Mouse (Mus musculus) thymus, adult 2 months (tissue): Measurements from ENCODE around the gene Ctnna3. TPM values are rescaled to one million over a fixed set of nuclear protein-coding genes. Genes with fewer than 3 reads are reported as not detected.

Experiments used
- DNase-seq: peaks from one replicate; pipeline ENCODE4 v3.0.0; 2021
- H3K27ac ChIP-seq: fragments of 200-500 bp; 2 replicates; pipeline ENCODE4 v1.5.1; 2012; ENCODE audit warnings: low read length, control low read depth; ENCODE audit not compliant: control insufficient read depth, insufficient read depth
- H3K27me3 ChIP-seq: fragments of 200-500 bp; 2 replicates; pipeline ENCODE4 v1.6.1; 2012; ENCODE audit warnings: mild to moderate bottlenecking, low read length, moderate library complexity, mixed read lengths; ENCODE audit not compliant: control insufficient read depth, insufficient read depth
- H3K36me3 ChIP-seq: fragments of 200-500 bp; 2 replicates; pipeline ENCODE4 v1.6.1; 2012; ENCODE audit warnings: mild to moderate bottlenecking, low read length, moderate library complexity; ENCODE audit not compliant: control insufficient read depth, insufficient read depth
- H3K4me1 ChIP-seq: fragments of 200-500 bp; replicated peaks from 2 replicates; pipeline ENCODE4 v1.6.1; 2012; ENCODE audit warnings: low read length; ENCODE audit not compliant: control insufficient read depth, insufficient read depth
- H3K4me3 ChIP-seq: fragments of 200-500 bp; 2 replicates; pipeline ENCODE4 v1.5.1; 2012; ENCODE audit warnings: mild to moderate bottlenecking, low read length, control low read depth, moderate library complexity; ENCODE audit not compliant: control insufficient read depth, insufficient read depth
- CTCF ChIP-seq: fragments of 200-500 bp; IDR thresholded peaks from 2 replicates; pipeline ENCODE4 v1.5.1; 2012; ENCODE audit warnings: mild to moderate bottlenecking, control low read depth, low read length, moderate library complexity, borderline replicate concordance; ENCODE audit not compliant: control insufficient read depth, poor library complexity, insufficient read depth; ENCODE audit errors: extremely low read depth
- POLR2A ChIP-seq: fragments of 200-500 bp; IDR thresholded peaks from 2 replicates; pipeline ENCODE4 v1.6.1; 2012; ENCODE audit warnings: mild to moderate bottlenecking, low read length, control low read depth, moderate library complexity; ENCODE audit not compliant: control insufficient read depth, poor library complexity, insufficient read depth; ENCODE audit errors: extremely low read depth
- WGBS: fragments of 180-500 bp; shearing (Covaris S2); methylation state at CpG from one replicate; pipeline ENCODE4 v1.1.7; 2018; 5-methylcytosine and 5-hydroxymethylcytosine counted together
- polyA plus RNA-seq: library from polyadenylated mRNA; depleted of rRNA; stranded (reverse); fragments of >200 nt; gene quantifications from 2 replicates; pipeline ENCODE4 v1.2.3, GENCODE M21; 2012

Gene Ctnna3
- polyA plus RNA-seq, 1 experiment: 0.46 TPM

DNA sequence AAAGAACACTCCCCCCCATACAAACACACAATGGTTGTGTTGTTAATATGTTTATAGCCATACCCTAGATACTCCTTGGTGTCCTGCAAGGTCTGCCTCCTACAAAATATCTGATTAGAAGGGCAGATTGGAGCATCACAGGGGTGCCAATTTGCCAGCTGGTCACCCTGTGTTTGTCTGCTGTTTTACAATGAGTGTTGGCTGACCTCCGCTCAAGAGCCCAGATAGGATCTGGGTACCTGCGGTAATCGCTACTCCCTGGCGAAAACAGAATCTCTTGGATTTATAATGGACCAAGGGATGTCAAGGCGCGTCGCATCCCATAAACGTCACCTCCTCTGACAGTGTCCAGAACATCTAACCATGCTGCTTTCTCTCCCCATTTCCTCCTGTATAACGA is 1457.0 kb downstream of the Ctnna3 start:
- DNase-seq: no peak
- TF ChIP-seq CTCF: no peak
- TF ChIP-seq POLR2A: no peak
- no peak overlapping the region for H3K27ac ChIP-seq

DNA sequence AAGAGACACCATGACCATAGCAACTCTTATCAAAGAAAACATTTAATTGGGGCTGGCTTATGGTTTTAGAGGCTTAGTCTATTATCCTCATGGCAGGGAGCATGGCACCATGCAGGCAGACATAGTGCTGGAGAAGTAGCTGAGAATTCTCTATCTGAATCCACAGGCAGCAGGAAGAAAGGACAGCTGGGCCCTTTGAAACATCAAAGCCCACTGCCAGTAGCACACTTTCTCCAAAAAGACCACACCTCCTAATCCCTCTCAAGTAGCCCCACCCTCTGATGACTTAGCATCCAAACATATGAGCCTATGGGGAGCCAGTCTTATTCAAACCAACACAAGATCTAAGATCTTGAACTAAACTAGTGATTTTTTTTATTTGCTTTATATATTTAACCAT is 1462.6 kb downstream of the Ctnna3 start:
- no peak overlapping the region for H3K4me3 ChIP-seq
- no peak overlapping the region for H3K27ac ChIP-seq
- no peaks in the 10 kb centered on the region for H3K27me3 ChIP-seq

More for the DNA sequence above, 1457.0 kb downstream of the Ctnna3 start:
- Histone ChIP-seq H3K4me1 (no peaks in the 10 kb centered on the region), H3K36me3 (no peaks in the 10 kb centered on the region), H3K27me3 (no peaks in the 10 kb centered on the region), H3K4me3 (no peak overlapping the region)
- 95% methylated on average over 9 of the region's 9 CpGs for WGBS

DNA sequence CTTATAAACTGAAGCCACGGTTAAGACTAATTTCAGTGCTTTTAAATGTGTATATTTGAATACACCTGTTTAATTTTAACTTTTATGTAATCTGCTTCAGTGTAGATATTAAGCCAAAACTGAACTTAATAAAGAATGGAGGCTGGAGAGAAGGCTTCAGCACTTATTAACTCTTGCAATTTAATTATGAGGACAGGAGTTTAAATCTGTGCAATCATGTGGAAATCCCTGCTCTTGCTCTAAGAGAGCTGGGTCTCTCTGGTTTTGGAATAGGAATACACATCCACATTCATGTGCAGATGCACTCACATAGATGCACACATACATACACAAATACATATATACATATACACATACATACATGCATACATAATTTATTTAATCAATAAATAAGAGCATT is 1468.8 kb downstream of the Ctnna3 start:
- DNase-seq: no peak
- Histone ChIP-seq H3K4me3 (no peak overlapping the region), H3K4me1 (no peaks in the 10 kb centered on the region), H3K27me3 (no peaks in the 10 kb centered on the region), H3K36me3 (no peaks in the 10 kb centered on the region), H3K27ac (no peak overlapping the region)
- WGBS: 91% methylated on average over 1 of the region's 1 CpGs
- TF ChIP-seq CTCF: no peak
- TF ChIP-seq POLR2A: no peak

More for the DNA sequence above, 1462.6 kb downstream of the Ctnna3 start:
- no peak for TF ChIP-seq POLR2A
- TF ChIP-seq CTCF: no peak
- Histone ChIP-seq H3K4me1 (no peaks in the 10 kb centered on the region), H3K36me3 (no peaks in the 10 kb centered on the region)
- no peak for DNase-seq

DNA sequence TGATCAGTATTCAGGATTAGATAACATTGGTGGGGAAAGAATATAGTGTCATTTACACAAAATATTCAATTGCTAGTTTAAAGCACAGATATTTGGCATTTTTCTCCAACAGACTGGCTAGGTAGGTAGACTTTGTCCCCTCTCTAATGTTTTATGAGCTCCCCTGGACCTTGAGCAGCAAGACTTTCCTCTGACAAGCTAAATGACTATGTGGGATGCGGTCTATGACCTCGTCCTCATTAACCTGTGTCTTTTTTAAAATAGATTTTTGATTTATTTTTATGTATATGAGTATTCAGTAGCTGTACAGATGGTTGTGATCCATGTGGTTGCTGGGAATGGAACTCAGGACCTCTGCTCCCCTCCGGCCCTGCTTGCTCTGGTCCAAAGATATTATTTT is 1471.8 kb downstream of the Ctnna3 start:
- Histone ChIP-seq H3K36me3 (no peaks in the 10 kb centered on the region), H3K4me3 (no peak overlapping the region), H3K27ac (no peak overlapping the region), H3K4me1 (no peaks in the 10 kb centered on the region), H3K27me3 (no peaks in the 10 kb centered on the region)
- no peak for DNase-seq
- WGBS: 84% methylated on average over 3 of the region's 3 CpGs
- no peak for TF ChIP-seq POLR2A
- TF ChIP-seq CTCF: no peak

DNA sequence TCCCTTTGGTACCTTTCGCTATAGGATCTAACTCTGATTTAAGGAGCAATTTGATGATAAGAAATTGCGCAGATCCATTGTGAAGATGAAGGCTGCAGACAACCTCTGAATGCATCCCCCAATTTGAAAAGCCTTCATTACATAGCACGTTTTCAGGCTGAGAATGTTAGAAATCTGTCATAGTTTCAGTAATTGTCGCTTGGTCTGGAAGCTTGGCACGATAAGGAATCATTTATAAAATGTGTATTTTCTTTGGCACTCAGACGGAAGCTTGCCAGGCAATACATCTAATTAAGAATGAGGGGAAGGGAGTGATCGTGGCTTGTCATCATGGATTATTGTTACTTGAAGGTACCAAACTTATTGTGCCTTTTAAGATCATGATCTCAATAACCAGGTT is 1511.1 kb downstream of the Ctnna3 start:
- WGBS: 86% methylated on average over 7 of the region's 7 CpGs
- no peak overlapping the region for H3K27ac ChIP-seq
- TF ChIP-seq POLR2A: no peak
- no peak for TF ChIP-seq CTCF

DNA sequence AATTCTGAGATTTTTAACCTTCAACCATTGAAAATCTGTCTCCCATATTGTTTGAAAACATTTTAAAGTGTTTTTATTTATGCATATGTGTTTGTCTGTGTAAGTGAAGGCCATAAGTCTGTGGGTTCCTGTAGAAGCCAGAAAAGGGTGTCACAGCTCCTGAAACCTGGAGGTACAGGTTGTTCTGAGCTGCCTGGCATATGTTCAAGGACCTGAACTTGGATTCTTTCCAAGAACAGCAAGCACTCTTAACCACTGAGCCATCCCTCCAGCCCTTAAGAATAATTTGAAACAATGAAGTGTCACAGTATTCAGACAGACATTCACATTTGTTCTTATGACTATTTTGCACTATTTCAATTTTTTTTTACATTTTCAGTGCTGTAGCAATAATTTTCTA is 1528.5 kb downstream of the Ctnna3 start:
- Histone ChIP-seq H3K4me1 (no peaks in the 10 kb centered on the region), H3K36me3 (no peaks in the 10 kb centered on the region), H3K27me3 (no peaks in the 10 kb centered on the region), H3K4me3 (no peak overlapping the region), H3K27ac (no peak overlapping the region)
- TF ChIP-seq CTCF: no peak
- DNase-seq: no peak

More for the DNA sequence above, 1511.1 kb downstream of the Ctnna3 start:
- Histone ChIP-seq H3K27me3 (no peaks in the 10 kb centered on the region), H3K36me3 (no peaks in the 10 kb centered on the region), H3K4me3 (no peak overlapping the region), H3K4me1 (no peaks in the 10 kb centered on the region)
- no peak for DNase-seq

DNA sequence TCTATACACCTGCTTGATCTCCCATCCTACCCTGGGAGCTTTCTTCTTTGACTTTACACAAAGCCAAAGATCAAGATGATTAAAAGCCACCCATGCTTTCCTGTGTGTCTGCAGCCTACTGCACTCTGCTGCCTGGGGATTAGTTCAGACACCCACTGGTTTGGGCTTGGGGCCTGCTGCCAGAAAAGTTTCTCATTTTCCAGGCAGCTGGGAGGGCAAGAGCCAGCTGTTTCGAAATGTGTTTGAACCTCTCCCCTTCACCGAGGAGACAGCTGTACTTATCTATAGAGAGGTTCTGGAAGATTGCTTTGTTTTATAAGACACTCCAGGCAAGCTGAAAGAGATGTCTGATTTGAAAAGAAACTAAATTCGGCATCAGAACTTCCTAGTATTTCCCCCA is 1563.0 kb downstream of the Ctnna3 start:
- H3K4me3 ChIP-seq: no peak overlapping the region
- no peaks in the 10 kb centered on the region for H3K27me3 ChIP-seq
- no peaks in the 10 kb centered on the region for H3K4me1 ChIP-seq
- no peak for DNase-seq
- no peaks in the 10 kb centered on the region for H3K36me3 ChIP-seq
- TF ChIP-seq CTCF (no peak), POLR2A (no peak)
- 74% methylated on average over 3 of the region's 3 CpGs for WGBS
- no peak overlapping the region for H3K27ac ChIP-seq
